Mouse (Mus musculus) liver, postnatal 0 days (tissue): ENCODE data around the gene Surf1.

Source experiments
- CTCF ChIP-seq: sonication (generic); IDR thresholded peaks from 2 replicates; pipeline ENCODE4 v1.5.1; 2016; ENCODE audit warnings: antibody characterized with exemption, low read depth
- EP300 ChIP-seq: IDR thresholded peaks from 2 replicates; pipeline ENCODE4 v1.6.1; 2016; ENCODE audit warnings: antibody characterized with exemption, low read depth, mild to moderate bottlenecking

- TF ChIP-seq CTCF, result no peak
- TF ChIP-seq EP300, result no peak
Observed at GRCm38 (mm10) chr2:26914148-26914941, 2.0 kb downstream of the Surf1 start.
